Mouse (Mus musculus) CH12.LX (cell line): ENCODE measurements around the gene Apex1.
"Not testable (repeated sequence)": the region's sequence is repeated elsewhere in the genome, so short reads cannot be mapped to it uniquely, and the experiment has no call there.

Experiments used
- BHLHE40 ChIP-seq: IDR thresholded peaks from 2 replicates; pipeline ENCODE4 v1.6.1; 2011; ENCODE audit warnings: mild to moderate bottlenecking, low read depth, low read length, improper control_type of control experiment
- CTCF ChIP-seq, 2 experiments: IDR thresholded peaks in 1 of 2; conservative IDR thresholded peaks in 1 of 2; 2 replicates each; pipeline ENCODE4 v1.5.1; 2011 to 2012; ENCODE audit warnings: low read depth in 2 of 2, low read length in 2 of 2, improper control_type of control experiment in 1 of 2, inconsistent platforms in 1 of 2, mild to moderate bottlenecking in 1 of 2, moderate library complexity in 1 of 2
- EP300 ChIP-seq: IDR thresholded peaks from 2 replicates; pipeline ENCODE4 v1.6.1; 2011; ENCODE audit warnings: low read length, improper control_type of control experiment
- JUND ChIP-seq: conservative IDR thresholded peaks from 2 replicates; pipeline ENCODE4 v1.6.1; 2011; ENCODE audit warnings: low read depth, low read length, improper control_type of control experiment
- MAZ ChIP-seq: IDR thresholded peaks from 2 replicates; pipeline ENCODE4 v1.6.1; 2012; ENCODE audit warnings: low read depth, mild to moderate bottlenecking, inconsistent platforms, low read length, improper control_type of control experiment, moderate library complexity
- MYC ChIP-seq: IDR thresholded peaks from 2 replicates; pipeline ENCODE4 v1.6.1; 2011; ENCODE audit warnings: low read depth, mild to moderate bottlenecking, improper control_type of control experiment, low read length
- NRF1 ChIP-seq: IDR thresholded peaks from 2 replicates; pipeline ENCODE4 v1.6.1; 2014; ENCODE audit warnings: low read depth, mild to moderate bottlenecking, inconsistent platforms, low read length, improper control_type of control experiment, moderate library complexity
- POLR2A ChIP-seq: IDR thresholded peaks from 2 replicates; pipeline ENCODE4 v1.6.1; 2011; ENCODE audit warnings: low read depth, mild to moderate bottlenecking, improper control_type of control experiment, low read length
- RCOR1 ChIP-seq: conservative IDR thresholded peaks from 2 replicates; pipeline ENCODE4 v1.6.1; 2012; ENCODE audit warnings: low read depth, mild to moderate bottlenecking, inconsistent platforms, low read length, improper control_type of control experiment
- USF1 ChIP-seq: IDR thresholded peaks from 2 replicates; pipeline ENCODE4 v1.6.1; 2014; ENCODE audit warnings: low read depth, mild to moderate bottlenecking, inconsistent platforms, low read length, improper control_type of control experiment
- USF2 ChIP-seq: conservative IDR thresholded peaks from 2 replicates; pipeline ENCODE4 v1.6.1; 2011; ENCODE audit warnings: low read depth, low read length, improper control_type of control experiment
- ZMIZ1 ChIP-seq: IDR thresholded peaks from 2 replicates; pipeline ENCODE4 v1.6.1; 2012; ENCODE audit warnings: low read depth, mild to moderate bottlenecking, inconsistent platforms, low read length, improper control_type of control experiment
- ZNF384 ChIP-seq: IDR thresholded peaks from 2 replicates; pipeline ENCODE4 v1.6.1; 2012; ENCODE audit warnings: low read depth, low read length, improper control_type of control experiment, inconsistent platforms

DNA sequence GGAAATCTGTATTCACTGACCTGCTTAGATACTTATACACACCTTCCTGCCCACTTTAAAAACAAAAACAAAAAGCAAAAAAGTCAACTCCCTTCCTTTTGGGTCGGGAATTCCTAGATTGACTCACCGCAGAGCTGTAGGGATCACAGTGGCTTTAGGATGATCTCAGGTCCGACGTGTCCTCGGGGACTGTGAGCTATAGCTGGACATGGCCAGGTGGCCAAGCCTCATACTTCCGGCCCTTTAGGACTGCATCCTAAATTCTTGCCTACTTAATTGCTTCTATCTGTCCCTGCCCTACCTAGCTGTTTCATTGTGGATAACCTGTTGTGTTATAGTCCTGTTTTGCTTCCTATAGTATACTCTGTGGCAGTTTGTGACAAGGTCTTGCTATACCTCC is 20.3 kb downstream of the Apex1 start:
- TF ChIP-seq CTCF (conservative IDR thresholded peaks at IDR 0.05 in 1 of 2, IDR thresholded peaks at IDR 0.05 in 1 of 2; ENCODE audit: low read depth in 2 of 2, low read length in 2 of 2); POLR2A; BHLHE40; JUND; USF2; EP300; NRF1; MYC; ZNF384; USF1; RCOR1; MAZ; ZMIZ1: not testable (repeated sequence)
